Mouse (Mus musculus) midbrain, embryonic 12.5 days (tissue): Measurements from ENCODE around the gene Baz2a. TPM values are rescaled to one million over a fixed set of nuclear protein-coding genes. Genes with fewer than 3 reads are reported as not detected.

Experiments used
- ATAC-seq: fragments of 200-750 bp; cut with Nextera tagmentation; 2 replicates; pipeline ENCODE4 v1.8.0; 2017; ENCODE audit warnings: low read depth, moderate TSS enrichment, moderate library complexity; ENCODE audit not compliant: low FRiP score
- H3K27ac ChIP-seq: fragments of 300-500 bp; sonication (generic); replicated peaks from 2 replicates; pipeline ENCODE4 v1.5.1; 2016; ENCODE audit warnings: mild to moderate bottlenecking
- H3K27me3 ChIP-seq: fragments of 300-500 bp; sonication (generic); 2 replicates; pipeline ENCODE4 v1.6.1; 2016; ENCODE audit warnings: mild to moderate bottlenecking
- H3K36me3 ChIP-seq: fragments of 300-500 bp; sonication (generic); 2 replicates; pipeline ENCODE4 v1.6.1; 2016
- H3K4me1 ChIP-seq: fragments of 300-500 bp; sonication (generic); 2 replicates; pipeline ENCODE4 v1.6.1; 2016
- H3K4me2 ChIP-seq: fragments of 300-500 bp; sonication (generic); replicated peaks from 2 replicates; pipeline ENCODE4 v1.6.1; 2016; ENCODE audit warnings: mild to moderate bottlenecking, moderate library complexity
- H3K4me3 ChIP-seq: fragments of 300-500 bp; sonication (generic); 2 replicates; pipeline ENCODE4 v1.5.1; 2016; ENCODE audit warnings: mild to moderate bottlenecking
- H3K9ac ChIP-seq: fragments of 300-500 bp; sonication (generic); replicated peaks from 2 replicates; pipeline ENCODE4 v1.6.1; 2016; ENCODE audit warnings: mild to moderate bottlenecking, moderate library complexity
- H3K9me3 ChIP-seq: fragments of 300-500 bp; sonication (generic); 2 replicates; pipeline ENCODE4 v1.6.1; 2016; ENCODE audit warnings: mild to moderate bottlenecking
- WGBS: fragments of 180-500 bp; shearing (Covaris S2); methylation state at CpG from one replicate; pipeline ENCODE4 v1.1.7; 2016; 5-methylcytosine and 5-hydroxymethylcytosine counted together
- polyA plus RNA-seq: library from polyadenylated mRNA; unstranded; fragments of >200 nt; fragmentation: Nextera tagmentation; extraction: Ambion mirVana; gene quantifications from 2 replicates; pipeline ENCODE4 v1.2.1, GENCODE M21; 2016

Gene Baz2a
- polyA plus RNA-seq, 1 experiment from 2014 or later = 14.1 TPM

GRCm38 (mm10) chr10:128094340-128094968 is 3.1 kb downstream of the Baz2a start:
- peak; percentile 47 for ATAC-seq
- H3K4me1 ChIP-seq = peaks cover 58% of the 10 kb centered on the region
- H3K27ac ChIP-seq = peak overlapping the region; percentile 91
- 0 out of 2 replicates have a peak overlapping the region, but pooled peaks have one; percentile 15 for H3K9ac ChIP-seq
- H3K4me2 ChIP-seq = peak overlapping the region; percentile 90
- no peaks in the 10 kb centered on the region for H3K9me3 ChIP-seq
- no peaks in the 10 kb centered on the region for H3K27me3 ChIP-seq
- 9% methylated on average over 19 of the region's 19 CpGs for WGBS
- H3K4me3 ChIP-seq = peak overlapping the region; percentile 87
- H3K36me3 ChIP-seq = peaks cover 11% of the 10 kb centered on the region

GRCm38 (mm10) chr10:128095003-128095636 is 3.7 kb downstream of the Baz2a start:
- peak overlapping the region; percentile 90 for H3K4me2 ChIP-seq

GRCm38 (mm10) chr10:128096313-128096692 is 4.9 kb downstream of the Baz2a start:
- no peaks in the 10 kb centered on the region for H3K27me3 ChIP-seq
- WGBS = 19% methylated on average over 4 of the region's 4 CpGs
- no peaks in the 10 kb centered on the region for H3K36me3 ChIP-seq
- H3K4me3 ChIP-seq = peak overlapping the region; percentile 99
- no peaks in the 10 kb centered on the region for H3K9me3 ChIP-seq
- peak overlapping the region; percentile 71 for H3K4me2 ChIP-seq
- H3K9ac ChIP-seq = peak overlapping the region; percentile 96; the same call in 1 of the 2 replicates
- H3K4me1 ChIP-seq = peaks cover 50% of the 10 kb centered on the region
- ATAC-seq = no peak
- no peak overlapping the region for H3K27ac ChIP-seq

More at GRCm38 (mm10) chr10:128095003-128095636, 3.7 kb downstream of the Baz2a start:
- peaks cover 4% of the 10 kb centered on the region for H3K36me3 ChIP-seq
- H3K27me3 ChIP-seq = no peaks in the 10 kb centered on the region
- H3K27ac ChIP-seq = no peak overlapping the region
- WGBS = 18% methylated on average over 9 of the region's 9 CpGs
- H3K9me3 ChIP-seq = no peaks in the 10 kb centered on the region
- H3K9ac ChIP-seq = 0 out of 2 replicates have a peak overlapping the region, but pooled peaks have one; percentile 15
- H3K4me1 ChIP-seq = peaks cover 58% of the 10 kb centered on the region
- no peak overlapping the region for H3K4me3 ChIP-seq
- ATAC-seq = no peak

GRCm38 (mm10) chr10:128096693-128097586 is 5.6 kb downstream of the Baz2a start:
- Histone ChIP-seq H3K27ac (peak overlapping the region; percentile 88), H3K4me3 (peak overlapping the region; percentile 99), H3K4me2 (peak overlapping the region; percentile 71), H3K36me3 (no peaks in the 10 kb centered on the region), H3K27me3 (no peaks in the 10 kb centered on the region), H3K9ac (peak overlapping the region; percentile 96), H3K4me1 (peaks cover 44% of the 10 kb centered on the region), H3K9me3 (no peaks in the 10 kb centered on the region)
- ATAC-seq = peak; percentile 82
- WGBS = under 1% methylated on average over 63 of the region's 86 CpGs

GRCm38 (mm10) chr10:128097587-128097971 is 6.2 kb downstream of the Baz2a start:
- peak overlapping the region; percentile 96 for H3K9ac ChIP-seq
- peak overlapping the region; percentile 88 for H3K27ac ChIP-seq
- ATAC-seq = no peak
- no peaks in the 10 kb centered on the region for H3K27me3 ChIP-seq
- H3K36me3 ChIP-seq = no peaks in the 10 kb centered on the region
- H3K4me2 ChIP-seq = peak overlapping the region; percentile 71
- peaks cover 39% of the 10 kb centered on the region for H3K4me1 ChIP-seq
- peak overlapping the region; percentile 99 for H3K4me3 ChIP-seq
- no peaks in the 10 kb centered on the region for H3K9me3 ChIP-seq
- 0% methylated on average over 13 of the region's 13 CpGs for WGBS

GRCm38 (mm10) chr10:128110103-128110761 is 18.9 kb downstream of the Baz2a start:
- Histone ChIP-seq H3K9me3 (no peaks in the 10 kb centered on the region), H3K4me3 (no peak overlapping the region), H3K36me3 (peaks cover 54% of the 10 kb centered on the region), H3K27me3 (no peaks in the 10 kb centered on the region), H3K27ac (no peak overlapping the region), H3K4me2 (no peak overlapping the region), H3K9ac (no peak overlapping the region), H3K4me1 (no peaks in the 10 kb centered on the region)
- 93% methylated on average over 4 of the region's 4 CpGs for WGBS
- ATAC-seq = no peak

- Histone ChIP-seq H3K4me2 (no peak overlapping the region), H3K27ac (no peak overlapping the region), H3K36me3 (peaks cover 64% of the 10 kb centered on the region), H3K4me3 (no peak overlapping the region), H3K9me3 (no peaks in the 10 kb centered on the region), H3K27me3 (no peaks in the 10 kb centered on the region), H3K9ac (no peak overlapping the region), H3K4me1 (no peaks in the 10 kb centered on the region)
- no peak for ATAC-seq
These were observed 19.9 kb downstream of the Baz2a start for GRCm38 (mm10) chr10:128111227-128111626.

- H3K27me3 ChIP-seq = no peaks in the 10 kb centered on the region
- H3K4me1 ChIP-seq = no peaks in the 10 kb centered on the region
- no peak overlapping the region for H3K27ac ChIP-seq
- no peak overlapping the region for H3K9ac ChIP-seq
- peaks cover 97% of the 10 kb centered on the region for H3K36me3 ChIP-seq
- H3K9me3 ChIP-seq = no peaks in the 10 kb centered on the region
- H3K4me3 ChIP-seq = no peak overlapping the region
- WGBS = 96% methylated on average over 7 of the region's 7 CpGs
- H3K4me2 ChIP-seq = no peak overlapping the region
- ATAC-seq = no peak
These were observed 32.5 kb downstream of the Baz2a start for GRCm38 (mm10) chr10:128123833-128124232.

- H3K4me2 ChIP-seq = no peak overlapping the region
- H3K36me3 ChIP-seq = peaks cover 94% of the 10 kb centered on the region
- H3K4me1 ChIP-seq = no peaks in the 10 kb centered on the region
- no peaks in the 10 kb centered on the region for H3K27me3 ChIP-seq
- no peak overlapping the region for H3K27ac ChIP-seq
- no peak overlapping the region for H3K9ac ChIP-seq
- 96% methylated on average over 9 of the region's 9 CpGs for WGBS
- no peaks in the 10 kb centered on the region for H3K9me3 ChIP-seq
- ATAC-seq = no peak
- no peak overlapping the region for H3K4me3 ChIP-seq
These were observed 33.5 kb downstream of the Baz2a start for GRCm38 (mm10) chr10:128124831-128125230.

GRCm38 (mm10) chr10:128125951-128126350 is 34.6 kb downstream of the Baz2a start:
- no peaks in the 10 kb centered on the region for H3K9me3 ChIP-seq
- H3K4me3 ChIP-seq = no peak overlapping the region
- 92% methylated on average over 14 of the region's 14 CpGs for WGBS
- H3K27me3 ChIP-seq = no peaks in the 10 kb centered on the region
- ATAC-seq = no peak
- peaks cover 94% of the 10 kb centered on the region for H3K36me3 ChIP-seq
- no peak overlapping the region for H3K4me2 ChIP-seq
- H3K9ac ChIP-seq = no peak overlapping the region
- H3K27ac ChIP-seq = no peak overlapping the region
- H3K4me1 ChIP-seq = no peaks in the 10 kb centered on the region

- peaks cover 88% of the 10 kb centered on the region for H3K36me3 ChIP-seq
- no peak overlapping the region for H3K9ac ChIP-seq
- no peak overlapping the region for H3K4me3 ChIP-seq
- no peak overlapping the region for H3K4me2 ChIP-seq
- no peaks in the 10 kb centered on the region for H3K27me3 ChIP-seq
- H3K4me1 ChIP-seq = no peaks in the 10 kb centered on the region
- H3K27ac ChIP-seq = 0 out of 2 replicates have a peak overlapping the region, but pooled peaks have one; percentile 6
- H3K9me3 ChIP-seq = no peaks in the 10 kb centered on the region
- no peak for ATAC-seq
- WGBS = 78% methylated on average over 5 of the region's 5 CpGs
These were observed 36.1 kb downstream of the Baz2a start for GRCm38 (mm10) chr10:128127497-128127896.
